Mouse (Mus musculus): Measurements from ENCODE around the gene Bcl11a.

DNA sequence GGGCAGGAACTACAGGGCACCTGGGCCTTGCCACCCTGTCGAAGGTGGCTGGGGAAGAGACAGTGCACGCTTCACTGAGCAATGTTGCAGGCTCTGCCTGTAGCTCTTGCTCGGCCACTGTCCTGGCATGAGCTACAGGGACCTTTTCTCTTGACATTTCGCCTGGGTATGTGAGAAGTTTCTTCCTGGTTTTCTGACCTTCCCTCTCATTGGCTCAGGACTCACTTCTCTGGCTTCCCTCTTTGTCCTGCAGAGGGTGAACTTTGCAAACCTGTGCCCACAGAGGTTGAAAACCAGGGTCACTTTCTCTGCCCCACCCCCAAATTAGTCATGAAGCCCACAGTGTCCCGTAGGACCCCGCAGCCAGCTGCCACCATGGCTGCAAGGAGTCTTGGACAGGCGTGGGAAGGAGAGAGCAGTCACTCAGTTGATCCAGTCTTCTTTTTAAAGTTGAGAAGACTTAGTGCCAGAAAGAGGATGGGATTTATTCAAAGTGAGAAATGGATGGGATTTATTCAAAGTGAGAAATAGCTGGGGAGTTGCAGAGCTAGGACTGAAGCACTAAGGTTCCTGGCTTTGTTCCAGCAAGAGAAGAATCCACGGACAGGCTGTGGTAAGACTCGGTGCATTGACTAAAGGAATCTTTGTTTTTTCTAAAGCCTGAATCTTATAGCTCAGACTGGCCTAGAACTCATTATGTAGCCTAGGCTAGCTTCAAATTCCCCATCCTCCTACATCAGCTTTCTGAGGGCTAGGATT, 71.8 kb downstream of the Bcl11a start:
- TF ChIP-seq CTCF (IDR thresholded peaks at IDR 0.05; ENCODE audit: borderline replicate concordance, insufficient read depth, low read depth, low read length) (no peak), POLR2A (IDR thresholded peaks at IDR 0.05; ENCODE audit: borderline replicate concordance, insufficient read depth, low read length) (no peak)

Measured in cerebellum, adult 2 months (tissue).